Mouse (Mus musculus): Measurements from ENCODE around the gene Rbpj.

DNA sequence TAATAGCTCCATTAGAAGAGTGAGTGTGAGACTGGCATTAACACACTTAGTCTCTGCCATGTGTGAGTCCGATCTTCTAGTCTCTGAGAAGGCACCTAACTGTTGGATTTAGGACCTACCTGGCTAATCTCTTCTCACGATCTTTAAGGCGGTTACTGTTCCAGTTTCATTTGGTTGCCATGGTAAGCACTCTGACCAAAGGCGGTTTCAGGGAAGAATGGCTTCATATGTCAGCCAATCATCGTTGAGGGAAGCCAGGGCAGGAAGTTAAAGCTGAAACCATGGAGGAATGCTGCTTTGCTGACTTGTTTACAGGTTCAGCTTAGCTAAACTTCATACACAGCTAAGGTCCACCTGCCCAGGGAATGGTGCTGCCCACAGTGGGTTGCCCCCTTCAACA, 41.4 kb downstream of the Rbpj start:
- TF ChIP-seq CTCF (IDR thresholded peaks at IDR 0.05; ENCODE audit: insufficient read depth, low read length) (no peak), POLR2A (IDR thresholded peaks at IDR 0.05; ENCODE audit: borderline replicate concordance, extremely low read depth, low read depth, low read length) (no peak)
